Mouse (Mus musculus) gastrocnemius, adult 8-10 months (tissue): ENCODE measurements around the gene Met. TPM values are rescaled to one million over a fixed set of nuclear protein-coding genes. Genes with fewer than 3 reads are reported as not detected.

ENCODE experiments used
- DNase-seq, 2 experiments: peaks; one replicate each; pipeline ENCODE4 v3.0.0; 2022; ENCODE audit warnings: low spot score in 2 of 2
- total RNA-seq, 4 experiments: library from RNA; stranded (reverse); gene quantifications; 2 replicates each; pipeline ENCODE4 v1.2.4; 2022

The Met gene
- total RNA-seq, 4 experiments from 2014 or later: 11.4 to 15.6 (median 13.2) TPM

DNA sequence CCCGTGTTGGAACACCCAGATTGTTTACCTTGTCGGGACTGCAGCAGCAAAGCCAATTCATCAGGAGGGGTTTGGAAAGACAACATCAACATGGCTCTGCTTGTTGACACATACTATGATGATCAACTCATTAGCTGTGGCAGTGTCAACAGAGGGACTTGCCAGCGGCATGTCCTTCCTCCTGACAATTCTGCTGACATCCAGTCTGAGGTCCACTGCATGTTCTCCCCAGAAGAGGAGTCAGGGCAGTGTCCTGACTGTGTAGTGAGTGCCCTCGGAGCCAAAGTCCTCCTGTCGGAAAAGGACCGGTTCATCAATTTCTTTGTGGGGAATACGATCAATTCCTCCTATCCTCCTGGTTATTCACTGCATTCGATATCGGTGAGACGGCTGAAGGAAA, 27.9 kb downstream of the Met start:
- no peak for DNase-seq

DNA sequence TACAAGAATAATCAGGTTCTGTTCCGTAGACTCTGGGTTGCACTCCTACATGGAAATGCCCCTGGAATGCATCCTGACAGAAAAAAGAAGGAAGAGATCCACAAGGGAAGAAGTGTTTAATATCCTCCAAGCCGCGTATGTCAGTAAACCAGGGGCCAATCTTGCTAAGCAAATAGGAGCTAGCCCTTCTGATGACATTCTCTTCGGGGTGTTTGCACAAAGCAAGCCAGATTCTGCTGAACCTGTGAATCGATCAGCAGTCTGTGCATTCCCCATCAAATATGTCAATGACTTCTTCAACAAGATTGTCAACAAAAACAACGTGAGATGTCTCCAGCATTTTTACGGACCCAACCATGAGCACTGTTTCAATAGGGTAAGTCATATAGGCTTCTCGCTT, 28.5 kb downstream of the Met start:
- no peak for DNase-seq

DNA sequence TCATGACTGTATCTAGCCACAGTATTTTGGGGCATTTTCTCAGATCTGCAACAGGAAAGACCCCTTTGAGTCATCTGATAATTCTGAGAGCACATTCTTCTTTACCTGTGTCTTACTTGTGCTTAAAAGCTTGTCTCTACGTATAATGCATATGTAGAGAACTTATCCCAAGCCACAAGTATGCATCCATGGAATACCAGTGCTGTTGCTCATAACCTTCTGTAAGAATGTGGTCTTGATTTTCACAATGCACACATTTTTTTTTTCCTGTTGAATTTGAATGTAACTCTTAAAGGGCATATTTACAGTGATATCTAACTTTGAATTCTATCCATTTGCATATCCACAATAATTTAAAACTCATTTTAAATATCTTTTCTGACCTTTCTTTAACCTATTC, 31.8 kb downstream of the Met start:
- DNase-seq: no peak

GRCm38 (mm10) chr6:17497366-17497765, 33.8 kb downstream of the Met start:
- DNase-seq: no peak

- no peak for DNase-seq
These were observed 35.2 kb downstream of the Met start for GRCm38 (mm10) chr6:17498801-17499200.

DNA sequence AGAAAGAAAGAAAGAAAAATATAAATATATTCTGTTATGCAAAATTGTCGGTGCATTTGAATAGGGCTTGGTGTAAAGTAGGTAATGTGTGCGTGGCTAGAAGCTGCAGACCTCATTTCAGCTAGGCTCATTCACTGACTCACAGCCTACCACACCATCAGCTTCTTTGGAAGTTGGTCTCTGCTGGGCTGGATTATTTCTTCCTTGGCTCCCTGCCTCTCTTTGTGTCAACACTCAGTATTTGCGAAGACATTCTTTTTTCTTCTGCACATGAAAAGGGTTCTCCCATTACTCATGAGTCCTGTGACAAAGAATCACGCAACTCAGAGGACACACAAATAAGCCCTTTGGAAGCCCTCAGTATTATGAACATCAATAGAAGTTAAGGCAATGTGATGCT, 37.8 kb downstream of the Met start:
- no peak for DNase-seq

GRCm38 (mm10) chr6:17502311-17502710, 38.7 kb downstream of the Met start:
- no peak for DNase-seq

- DNase-seq: no peak
These were observed 40.1 kb downstream of the Met start for GRCm38 (mm10) chr6:17503724-17504123.

- no peak for DNase-seq
These were observed 41.9 kb downstream of the Met start for GRCm38 (mm10) chr6:17505530-17505929.

- no peak for DNase-seq
These were observed 43.2 kb downstream of the Met start for GRCm38 (mm10) chr6:17506831-17507230.

DNA sequence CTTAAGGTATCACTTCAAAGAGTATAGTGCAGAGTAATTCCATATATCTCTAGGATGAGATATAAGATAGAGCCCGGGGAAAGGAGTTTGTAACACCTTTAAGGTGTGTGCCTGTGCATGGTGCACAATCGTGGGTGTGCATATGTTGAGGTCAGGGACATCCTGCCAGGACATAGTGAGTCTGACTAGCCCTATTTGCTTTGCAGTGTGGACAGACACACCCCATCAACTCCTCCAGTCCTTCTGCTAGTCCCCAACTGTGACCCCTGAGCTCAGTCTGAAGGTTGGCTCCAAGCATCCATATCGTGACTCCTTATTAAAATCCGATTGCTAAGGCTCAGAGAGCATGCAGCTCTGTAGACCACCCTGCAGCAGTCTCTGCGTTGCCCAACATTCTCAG, 44.6 kb downstream of the Met start:
- no peak for DNase-seq

- no peak for DNase-seq
These were observed 45.2 kb downstream of the Met start for GRCm38 (mm10) chr6:17508604-17509372.

- no peak for DNase-seq
These were observed 49.8 kb downstream of the Met start for GRCm38 (mm10) chr6:17513381-17513780.

GRCm38 (mm10) chr6:17515775-17516460, 52.3 kb downstream of the Met start:
- no peak for DNase-seq

- DNase-seq: no peak
These were observed 58.5 kb downstream of the Met start for GRCm38 (mm10) chr6:17521901-17522717.

GRCm38 (mm10) chr6:17522917-17523316, 59.3 kb downstream of the Met start:
- no peak for DNase-seq

DNA sequence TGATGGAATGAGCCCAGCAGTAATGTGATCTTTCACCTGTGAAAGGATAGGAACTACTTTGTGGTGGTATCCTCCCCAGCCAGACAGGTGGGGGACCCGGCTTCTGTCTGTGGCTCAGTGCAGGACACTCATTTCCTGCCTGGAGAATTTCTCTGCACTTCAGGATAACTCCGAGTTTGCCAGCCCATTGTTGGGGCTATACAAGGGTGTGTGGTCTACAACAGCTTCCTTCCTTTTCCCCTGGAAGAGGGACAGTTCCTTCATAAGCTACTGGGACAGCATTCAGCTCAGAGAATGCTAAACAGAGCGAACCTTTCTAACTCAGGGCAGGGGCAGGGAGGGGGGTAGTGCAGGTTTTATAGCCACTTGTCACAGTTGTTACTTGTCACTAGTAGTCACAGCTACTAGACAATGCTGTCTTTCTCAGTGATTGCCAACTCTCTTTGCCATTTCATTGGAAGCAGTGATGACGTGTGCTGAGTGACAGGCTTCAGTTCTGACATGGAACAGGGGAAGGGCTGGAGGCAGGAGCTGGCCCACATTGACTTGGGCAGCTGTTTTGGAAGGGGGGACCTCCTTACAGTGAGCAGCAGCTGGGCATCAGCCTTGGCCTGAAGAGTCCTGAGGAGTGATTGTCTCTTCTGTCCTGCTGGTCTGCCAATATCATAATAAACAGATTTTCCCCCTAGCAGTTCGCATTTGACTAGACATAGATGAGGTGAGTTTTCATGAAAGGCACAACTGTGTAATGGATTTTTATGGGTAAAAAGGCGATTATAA, 66.1 kb downstream of the Met start:
- no peak for DNase-seq

GRCm38 (mm10) chr6:17541615-17542014, 78.0 kb downstream of the Met start:
- no peak for DNase-seq

- no peak for DNase-seq
These were observed 78.8 kb downstream of the Met start for GRCm38 (mm10) chr6:17542383-17542782.

GRCm38 (mm10) chr6:17545480-17545879, 81.9 kb downstream of the Met start:
- no peak for DNase-seq

- no peak for DNase-seq
These were observed 82.7 kb downstream of the Met start for GRCm38 (mm10) chr6:17546341-17546740.
